Mouse (Mus musculus): ENCODE data around the gene Myrip.

DNA sequence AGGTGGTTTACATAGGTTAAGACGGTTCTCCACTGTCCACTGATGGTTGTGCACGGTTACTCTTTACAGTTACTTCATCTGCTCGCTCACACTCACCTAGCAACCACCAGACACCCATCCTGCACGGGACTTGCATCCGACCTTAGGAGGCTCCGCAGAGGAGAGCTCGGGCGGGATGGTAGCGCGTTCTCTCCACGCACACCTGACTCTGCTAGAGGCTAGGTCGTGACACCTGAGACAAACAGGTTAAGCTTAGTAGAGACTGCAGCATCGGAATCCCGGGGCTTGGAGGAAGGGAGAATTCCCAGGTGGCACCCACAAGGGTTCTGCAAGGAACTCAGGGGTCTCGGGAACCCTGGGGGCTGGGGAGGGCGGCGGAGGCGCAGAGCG lies 190.7 kb downstream of the Myrip start, which contains the start of gene Eif1b:
- TF ChIP-seq POLR2A (IDR thresholded peaks at IDR 0.05; ENCODE audit: extremely low read depth, insufficient read depth, low read length) (no peak), CTCF (IDR thresholded peaks at IDR 0.05; ENCODE audit: extremely low read depth, insufficient read depth, low read length) (no peak)

All from cortical plate, adult 2 months (tissue).